Mouse (Mus musculus) midbrain, embryonic 12.5 days (tissue): Measurements from ENCODE around the gene Shkbp1. TPM values are rescaled to one million over a fixed set of nuclear protein-coding genes. Genes with fewer than 3 reads are reported as not detected.

Source experiments
- ATAC-seq: fragments of 200-750 bp; cut with Nextera tagmentation; 2 replicates; pipeline ENCODE4 v1.8.0; 2017; ENCODE audit warnings: low read depth, moderate TSS enrichment, moderate library complexity; ENCODE audit not compliant: low FRiP score
- H3K27ac ChIP-seq: fragments of 300-500 bp; sonication (generic); replicated peaks from 2 replicates; pipeline ENCODE4 v1.5.1; 2016; ENCODE audit warnings: mild to moderate bottlenecking
- H3K27me3 ChIP-seq: fragments of 300-500 bp; sonication (generic); 2 replicates; pipeline ENCODE4 v1.6.1; 2016; ENCODE audit warnings: mild to moderate bottlenecking
- H3K36me3 ChIP-seq: fragments of 300-500 bp; sonication (generic); 2 replicates; pipeline ENCODE4 v1.6.1; 2016
- H3K4me1 ChIP-seq: fragments of 300-500 bp; sonication (generic); 2 replicates; pipeline ENCODE4 v1.6.1; 2016
- H3K4me2 ChIP-seq: fragments of 300-500 bp; sonication (generic); replicated peaks from 2 replicates; pipeline ENCODE4 v1.6.1; 2016; ENCODE audit warnings: mild to moderate bottlenecking, moderate library complexity
- H3K4me3 ChIP-seq: fragments of 300-500 bp; sonication (generic); 2 replicates; pipeline ENCODE4 v1.5.1; 2016; ENCODE audit warnings: mild to moderate bottlenecking
- H3K9ac ChIP-seq: fragments of 300-500 bp; sonication (generic); replicated peaks from 2 replicates; pipeline ENCODE4 v1.6.1; 2016; ENCODE audit warnings: mild to moderate bottlenecking, moderate library complexity
- H3K9me3 ChIP-seq: fragments of 300-500 bp; sonication (generic); 2 replicates; pipeline ENCODE4 v1.6.1; 2016; ENCODE audit warnings: mild to moderate bottlenecking
- WGBS: fragments of 180-500 bp; shearing (Covaris S2); methylation state at CpG from one replicate; pipeline ENCODE4 v1.1.7; 2016; 5-methylcytosine and 5-hydroxymethylcytosine counted together
- polyA plus RNA-seq: library from polyadenylated mRNA; unstranded; fragments of >200 nt; fragmentation: Nextera tagmentation; extraction: Ambion mirVana; gene quantifications from 2 replicates; pipeline ENCODE4 v1.2.1, GENCODE M21; 2016

Shkbp1 gene
- polyA plus RNA-seq, 1 experiment from 2014 or later = 77.3 TPM

DNA sequence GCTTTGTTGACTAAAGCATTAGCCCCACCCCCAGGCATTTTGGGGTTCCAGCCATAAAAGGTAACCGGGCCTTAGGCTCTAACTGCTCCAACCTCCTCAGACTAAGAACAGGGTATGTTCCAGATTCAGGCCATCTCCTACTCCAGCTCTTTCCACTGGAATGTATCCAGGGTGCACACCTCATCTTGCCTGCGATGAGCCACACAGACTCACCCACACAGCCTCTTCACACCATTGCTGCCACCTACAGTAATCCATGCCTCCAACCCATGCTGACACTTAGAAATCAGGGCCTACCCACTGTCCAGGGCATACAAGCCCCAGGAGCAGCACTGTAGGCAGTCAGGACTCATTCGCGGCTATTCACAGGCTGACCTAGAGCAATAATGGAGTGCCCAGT, 16.7 kb downstream of the Shkbp1 start:
- Histone ChIP-seq H3K4me3 (peak overlapping the region; percentile 21), H3K27ac (no peak overlapping the region), H3K4me2 (peak overlapping the region; percentile 41), H3K27me3 (peaks cover 53% of the 10 kb centered on the region), H3K36me3 (peaks cover 22% of the 10 kb centered on the region), H3K9me3 (no peaks in the 10 kb centered on the region), H3K9ac (no peak overlapping the region), H3K4me1 (peaks cover 36% of the 10 kb centered on the region)
- WGBS = 71% methylated on average over 4 of the region's 4 CpGs
- ATAC-seq = no peak

GRCm38 (mm10) chr7:27337175-27337853, 18.5 kb downstream of the Shkbp1 start, which contains the start of gene Ltbp4:
Gene Ltbp4 (minus strand): TSS chr7:27337692.
- H3K4me1 ChIP-seq = peaks cover 49% of the 10 kb centered on the region
- peak within 1 kb of the TSS; percentile 50; the same call in 1 of the 2 replicates for H3K9ac ChIP-seq
- WGBS = under 1% methylated on average over 36 of the region's 36 CpGs
- H3K27ac ChIP-seq = no peak within 1 kb of the TSS
- no peaks in the 10 kb centered on the region for H3K9me3 ChIP-seq
- H3K4me2 ChIP-seq = peak within 1 kb of the TSS; percentile 74
- H3K27me3 ChIP-seq = peaks cover 71% of the 10 kb centered on the region
- peak within 1 kb of the TSS; percentile 42 for H3K4me3 ChIP-seq
- H3K36me3 ChIP-seq = peaks cover 11% of the 10 kb centered on the region
- peak; percentile 35; the same call in 1 of the 2 replicates for ATAC-seq

DNA sequence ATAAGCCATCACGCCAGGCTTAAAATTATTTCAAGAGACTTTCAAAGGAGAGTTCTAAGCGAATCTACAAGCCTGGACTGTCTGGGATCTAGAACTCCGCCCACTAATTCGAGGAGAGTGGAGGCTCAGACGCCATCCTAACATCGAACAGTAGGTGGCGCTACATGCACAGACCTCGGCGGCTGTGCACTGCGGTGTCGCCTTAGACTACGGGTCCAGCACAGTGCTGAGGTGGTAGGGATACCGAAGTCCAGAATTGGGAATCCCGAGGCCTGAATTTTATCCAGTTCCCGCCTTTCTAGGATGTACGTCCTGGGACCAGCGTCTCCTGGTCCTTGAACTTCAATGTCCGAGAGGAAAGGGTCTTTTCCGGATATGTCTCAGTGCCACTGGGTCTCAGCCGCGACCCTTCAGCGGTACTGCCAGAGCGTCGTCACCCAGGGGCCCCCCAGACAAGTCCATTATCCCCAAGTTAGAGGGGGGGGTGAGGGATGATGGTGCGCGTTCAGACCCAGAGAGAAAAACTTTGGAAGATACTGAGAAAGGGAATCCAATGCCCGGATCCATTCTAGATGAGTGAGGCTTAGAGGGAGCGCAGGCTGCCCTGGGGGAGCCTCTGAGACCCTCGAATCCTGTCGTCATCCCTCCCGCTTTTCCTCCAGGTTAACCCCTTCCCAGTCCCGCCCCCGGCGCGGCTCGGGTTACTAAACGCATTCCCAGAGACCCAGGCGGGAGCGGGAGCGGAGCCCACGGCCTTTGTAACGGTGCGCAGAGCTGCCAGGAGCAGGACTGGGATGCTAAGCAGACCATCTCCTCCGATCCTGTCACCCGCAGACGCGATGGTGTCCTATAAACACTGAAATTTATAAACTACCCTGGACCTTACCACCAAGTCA, 19.6 kb downstream of the Shkbp1 start:
- Histone ChIP-seq H3K27ac (no peak overlapping the region), H3K4me3 (peak overlapping the region; percentile 42), H3K9me3 (no peaks in the 10 kb centered on the region), H3K36me3 (peaks cover 2% of the 10 kb centered on the region), H3K4me1 (peaks cover 49% of the 10 kb centered on the region), H3K27me3 (peaks cover 83% of the 10 kb centered on the region), H3K9ac (no peak overlapping the region; the same call in 1 of the 2 replicates), H3K4me2 (peak overlapping the region; percentile 74)
- 1% methylated on average over 47 of the region's 47 CpGs for WGBS
- peak; percentile 77 for ATAC-seq

DNA sequence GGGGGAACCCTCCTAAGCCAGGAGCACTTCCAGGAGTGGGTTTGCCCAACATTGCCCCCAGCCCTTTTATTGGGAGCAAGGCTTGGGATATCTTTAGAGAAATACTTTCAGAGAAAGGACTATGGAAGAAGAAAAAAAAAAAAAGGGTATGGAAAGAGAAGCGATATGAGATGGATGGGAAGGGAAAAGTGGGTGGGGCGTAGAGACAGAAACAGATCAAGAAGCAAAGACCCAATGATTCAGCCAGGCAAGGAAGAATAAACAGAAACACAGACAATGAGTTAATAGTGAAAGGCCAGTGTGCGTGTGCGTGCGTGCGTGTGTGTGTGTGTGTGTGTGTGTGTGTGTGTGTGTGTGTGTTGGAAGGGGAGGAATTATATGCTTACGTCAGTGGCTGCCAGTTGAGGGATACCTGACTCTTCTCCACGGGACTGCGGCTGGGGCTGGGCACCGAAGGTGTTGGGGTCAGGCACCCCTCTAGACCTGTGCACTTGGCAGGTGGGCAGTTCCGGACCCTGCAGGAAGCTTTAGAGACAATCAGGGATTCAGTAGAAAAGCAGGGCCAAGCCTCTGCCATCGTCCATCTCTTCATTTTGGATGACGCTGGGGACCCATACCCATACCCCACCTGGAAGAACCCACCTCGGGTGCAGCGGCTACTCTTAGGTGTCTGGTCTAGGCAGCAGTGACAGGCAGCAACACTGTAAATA, 20.7 kb downstream of the Shkbp1 start:
- 0 out of 2 replicates have a peak overlapping the region, but pooled peaks have one; percentile 82 for H3K4me2 ChIP-seq
- H3K4me1 ChIP-seq = peaks cover 56% of the 10 kb centered on the region
- WGBS = 61% methylated on average over 13 of the region's 15 CpGs

DNA sequence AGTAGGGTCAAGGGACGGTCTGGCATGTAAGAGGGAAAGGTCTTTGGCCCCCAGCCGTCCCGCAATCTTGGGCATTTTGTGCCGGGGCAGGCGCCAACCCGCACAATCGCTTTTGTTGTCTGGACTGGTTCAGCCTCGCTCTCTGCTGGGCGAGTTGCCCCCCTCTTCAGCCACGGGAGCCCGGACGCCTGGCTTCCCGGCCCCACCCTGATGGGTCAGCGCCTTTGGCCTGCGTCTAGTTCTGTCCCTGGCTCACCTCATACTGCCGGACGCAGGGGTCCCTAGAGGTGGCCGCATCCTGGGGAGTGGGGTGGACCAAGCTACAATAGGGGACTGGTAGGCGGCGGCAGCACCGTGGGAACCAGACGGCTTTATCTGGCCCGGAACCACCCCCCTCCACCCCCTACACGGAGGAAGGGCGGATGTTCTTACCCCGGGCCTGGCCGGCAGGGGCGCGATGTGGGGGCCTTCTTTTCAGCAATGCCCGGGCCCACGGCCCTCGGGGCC, 21.4 kb downstream of the Shkbp1 start:
- no peak for ATAC-seq
- H3K9me3 ChIP-seq = no peaks in the 10 kb centered on the region
- peak overlapping the region; percentile 82 for H3K4me2 ChIP-seq
- WGBS = 1% methylated on average over 32 of the region's 32 CpGs
- no peak overlapping the region for H3K27ac ChIP-seq
- no peak overlapping the region for H3K4me3 ChIP-seq
- H3K4me1 ChIP-seq = peaks cover 57% of the 10 kb centered on the region
- peaks cover 98% of the 10 kb centered on the region for H3K27me3 ChIP-seq
- H3K36me3 ChIP-seq = no peaks in the 10 kb centered on the region
- no peak overlapping the region; the same call in 1 of the 2 replicates for H3K9ac ChIP-seq

More for the DNA sequence above, 20.7 kb downstream of the Shkbp1 start:
- H3K36me3 ChIP-seq = no peaks in the 10 kb centered on the region
- H3K4me3 ChIP-seq = no peak overlapping the region
- H3K9me3 ChIP-seq = no peaks in the 10 kb centered on the region
- no peak overlapping the region for H3K27ac ChIP-seq
- no peak overlapping the region for H3K9ac ChIP-seq
- H3K27me3 ChIP-seq = peaks cover 93% of the 10 kb centered on the region
- no peak for ATAC-seq

DNA sequence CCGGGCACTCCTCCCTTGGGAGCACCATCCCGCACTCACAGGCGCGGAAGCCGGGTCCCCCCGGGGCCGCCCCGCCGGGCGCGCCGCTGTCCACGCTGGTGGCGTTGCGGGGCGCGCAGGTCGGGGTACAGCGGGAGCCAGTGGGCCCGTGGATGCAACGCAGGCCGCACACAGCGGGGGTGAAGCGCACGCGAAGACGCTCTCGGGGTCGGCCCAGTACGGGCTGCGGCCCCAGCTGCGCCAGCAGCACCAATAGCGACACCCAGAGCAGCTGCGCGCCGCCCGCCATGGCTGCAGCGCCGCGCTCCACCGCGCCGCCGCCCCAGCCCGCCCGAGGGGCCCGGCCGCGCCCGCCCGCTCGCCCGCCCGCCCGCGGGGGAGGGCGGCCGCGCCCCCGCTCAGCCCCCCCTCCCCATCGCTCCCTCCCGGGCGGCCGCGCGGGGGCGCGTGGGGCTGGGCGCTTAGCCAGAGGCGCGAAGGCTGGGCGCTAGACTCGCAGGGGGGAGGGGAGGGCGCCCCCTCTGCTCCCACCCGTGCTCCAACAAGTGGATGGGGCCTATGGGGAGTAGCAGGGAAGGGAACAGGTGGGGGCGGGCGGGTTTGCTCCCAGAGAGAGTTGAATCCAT, 22.4 kb downstream of the Shkbp1 start:
- Histone ChIP-seq H3K4me2 (peak overlapping the region; percentile 82), H3K27ac (no peak overlapping the region), H3K4me1 (peaks cover 58% of the 10 kb centered on the region), H3K9me3 (no peaks in the 10 kb centered on the region), H3K27me3 (peaks cover 98% of the 10 kb centered on the region), H3K9ac (peak overlapping the region; percentile 55), H3K4me3 (peak overlapping the region; percentile 47), H3K36me3 (no peaks in the 10 kb centered on the region)
- WGBS = under 1% methylated on average over 35 of the region's 77 CpGs
- no peak for ATAC-seq

DNA sequence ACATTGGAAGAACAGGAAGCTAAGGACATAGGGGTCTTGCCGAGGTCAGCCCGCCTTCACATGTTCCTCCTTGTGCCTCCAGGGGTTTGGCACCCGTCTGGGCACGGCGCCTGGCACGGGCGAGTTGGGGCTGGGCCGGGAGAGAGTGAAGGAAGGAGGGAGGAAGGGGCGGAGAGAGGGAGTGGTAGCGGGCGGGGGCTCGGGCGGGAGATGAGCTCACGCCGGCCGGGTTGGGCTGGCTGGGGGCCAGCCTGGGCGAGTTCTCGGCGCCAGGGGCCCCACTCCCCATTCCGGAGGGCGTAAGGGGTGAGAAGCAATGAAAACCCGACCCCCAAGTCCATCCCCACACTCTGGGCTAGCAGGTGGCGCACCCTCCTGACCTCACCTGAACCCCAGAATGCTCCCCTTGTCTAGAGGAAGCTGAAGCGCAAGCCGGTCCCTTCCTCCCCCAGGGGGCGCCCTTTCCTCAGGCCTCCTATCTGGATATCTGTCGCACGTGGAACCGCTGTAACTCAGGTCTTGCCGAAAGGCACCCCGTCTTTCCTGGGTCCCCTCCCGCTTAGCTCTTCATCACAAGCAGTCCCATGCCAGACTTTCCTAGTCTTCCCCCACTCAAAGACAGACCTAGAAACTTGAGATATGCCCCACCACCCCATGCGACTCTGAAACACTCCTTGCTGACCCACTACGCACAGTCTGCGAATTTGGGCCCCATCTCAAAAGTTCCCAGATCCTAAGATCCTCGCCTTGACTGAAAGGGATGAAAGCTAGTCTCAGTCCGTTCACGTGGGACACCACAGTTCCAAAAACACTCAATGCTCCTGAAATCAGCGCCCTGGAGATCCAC, 23.2 kb downstream of the Shkbp1 start:
- no peaks in the 10 kb centered on the region for H3K9me3 ChIP-seq
- H3K4me1 ChIP-seq = peaks cover 55% of the 10 kb centered on the region
- peak overlapping the region; percentile 47 for H3K4me3 ChIP-seq
- H3K27ac ChIP-seq = no peak overlapping the region
- no peak overlapping the region for H3K9ac ChIP-seq
- H3K27me3 ChIP-seq = peaks cover 98% of the 10 kb centered on the region
- 2% methylated on average over 35 of the region's 39 CpGs for WGBS
- no peaks in the 10 kb centered on the region for H3K36me3 ChIP-seq
- no peak for ATAC-seq
- H3K4me2 ChIP-seq = peak overlapping the region; percentile 82

DNA sequence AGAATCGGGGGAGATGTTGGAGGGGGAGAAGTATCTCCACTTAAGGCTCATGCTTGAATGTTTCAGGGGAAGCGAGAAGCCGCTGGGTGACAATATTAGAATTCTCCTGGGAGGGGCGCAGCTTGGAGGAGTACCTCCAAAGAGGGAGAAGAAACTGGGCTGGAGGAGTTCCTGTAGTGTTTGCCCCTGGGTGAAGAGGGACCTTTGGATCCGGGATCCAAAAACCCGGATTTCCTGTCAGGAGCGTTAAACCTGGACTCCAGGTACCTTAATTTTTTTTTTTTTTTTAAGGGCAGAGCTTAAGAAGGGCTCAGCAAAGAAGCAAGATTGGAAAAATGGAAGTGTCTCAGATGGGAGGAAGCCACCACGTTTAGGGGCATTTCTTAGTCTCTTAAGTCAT, 24.0 kb downstream of the Shkbp1 start:
- no peak overlapping the region for H3K4me3 ChIP-seq
- WGBS = 6% methylated on average over 8 of the region's 8 CpGs
- no peaks in the 10 kb centered on the region for H3K36me3 ChIP-seq
- no peak for ATAC-seq
- peaks cover 48% of the 10 kb centered on the region for H3K4me1 ChIP-seq
- H3K4me2 ChIP-seq = no peak overlapping the region
- H3K27me3 ChIP-seq = peaks cover 98% of the 10 kb centered on the region
- H3K9ac ChIP-seq = no peak overlapping the region
- no peaks in the 10 kb centered on the region for H3K9me3 ChIP-seq
- H3K27ac ChIP-seq = no peak overlapping the region

- Histone ChIP-seq H3K27ac (no peak overlapping the region), H3K4me3 (no peak overlapping the region), H3K36me3 (no peaks in the 10 kb centered on the region), H3K4me2 (peak overlapping the region; percentile 54; the same call in 1 of the 2 replicates), H3K4me1 (peaks cover 45% of the 10 kb centered on the region), H3K9me3 (no peaks in the 10 kb centered on the region), H3K9ac (no peak overlapping the region), H3K27me3 (peaks cover 98% of the 10 kb centered on the region)
- ATAC-seq = no peak
- WGBS = 3% methylated on average over 8 of the region's 8 CpGs
These were observed 24.3 kb downstream of the Shkbp1 start for GRCm38 (mm10) chr7:27331541-27331851.

- Histone ChIP-seq H3K9me3 (no peaks in the 10 kb centered on the region), H3K27me3 (peaks cover 98% of the 10 kb centered on the region), H3K4me1 (peaks cover 46% of the 10 kb centered on the region), H3K27ac (no peak overlapping the region), H3K9ac (peak overlapping the region; percentile 34; the same call in 1 of the 2 replicates), H3K4me3 (peak overlapping the region; percentile 41), H3K4me2 (peak overlapping the region; percentile 54), H3K36me3 (no peaks in the 10 kb centered on the region)
- WGBS = under 1% methylated on average over 38 of the region's 39 CpGs
- ATAC-seq = peak; percentile 3; the same call in 1 of the 2 replicates
These were observed 24.9 kb downstream of the Shkbp1 start for GRCm38 (mm10) chr7:27330709-27331540.
